Mouse (Mus musculus) v-Abl transformed pro-B cells (cell line): ENCODE results near the gene Olfr535.
"Not testable (repeated sequence)": the region's sequence is repeated elsewhere in the genome, so short reads cannot be mapped to it uniquely, and the experiment has no call there.

Experiments used
- in situ Hi-C, 2 experiments: fragments of 400-800 bp; cut with MboI; formaldehyde crosslinking; loops; one replicate each; pipeline ENCODE4 v1.15.1; 2025; ENCODE audit not compliant: unreplicated experiment in 2 of 2

The Olfr535 gene

DNA sequence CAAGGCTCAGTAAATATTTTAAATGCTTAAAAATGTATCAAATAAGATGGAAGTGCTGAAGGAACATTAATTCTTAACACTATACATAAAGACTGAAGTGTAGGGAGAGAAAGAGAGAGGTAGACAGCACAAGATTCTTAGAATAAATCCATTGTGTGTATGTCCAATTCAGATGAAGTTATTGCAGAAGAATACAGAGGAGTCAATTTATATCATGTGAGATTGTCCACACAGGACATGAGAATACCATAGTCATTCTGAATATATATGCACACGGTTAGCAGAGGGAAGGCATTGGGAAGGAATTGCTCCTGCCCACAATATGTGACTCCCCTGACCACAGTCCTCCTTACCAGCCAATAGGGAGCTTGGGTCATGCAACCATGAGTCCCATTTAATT is at the start of gene Olfr535:
TSS of gene Olfr535 (plus strand) at position 301 of the 400 bp plus-strand sequence.
- in situ Hi-C loops = no loop called here

DNA sequence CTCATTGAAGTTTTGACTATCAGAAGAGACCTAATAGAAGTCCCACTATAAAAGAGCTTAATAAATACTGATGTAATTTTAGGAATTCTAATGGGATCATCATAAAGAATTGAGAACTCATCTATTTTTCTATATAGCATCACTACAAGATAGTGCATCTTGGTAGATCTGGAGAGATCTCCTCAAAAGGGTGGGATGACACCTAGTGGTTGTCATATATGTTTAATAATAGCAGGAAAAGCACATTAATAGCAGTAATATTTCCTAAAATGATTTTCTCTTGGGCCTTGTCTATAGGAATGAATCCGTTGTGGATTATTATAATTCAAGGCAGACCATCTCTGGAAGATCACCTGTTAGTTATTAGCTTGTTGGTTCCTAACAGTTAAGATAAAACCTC is 40.9 kb upstream of the Olfr535 start:
- in situ Hi-C loops = no loop called here

DNA sequence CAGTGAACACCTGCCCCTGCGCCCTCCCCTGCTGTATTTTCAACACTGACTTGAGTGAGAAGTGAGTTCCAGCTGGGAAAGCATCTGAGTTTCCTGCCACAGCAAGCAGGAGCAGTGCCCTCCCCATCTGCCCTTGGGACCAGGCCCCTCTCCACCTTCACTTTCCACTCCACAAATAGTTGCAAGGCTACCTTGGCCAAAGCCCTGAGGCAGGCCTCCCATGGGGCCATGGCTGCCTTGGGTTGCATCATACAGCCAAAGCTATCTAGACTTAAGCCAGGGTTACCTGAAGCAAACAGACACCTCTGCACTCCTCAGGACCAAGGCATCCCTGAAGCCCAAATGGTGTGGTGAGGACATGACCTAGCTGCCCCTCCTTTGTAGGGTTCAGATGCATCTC is 20.9 kb upstream of the Olfr535 start, which contains the start of gene Olfr533:
TSS of gene Olfr533 (plus strand) at position 301 of the 400 bp plus-strand sequence.
- in situ Hi-C loops = not testable (repeated sequence)

DNA sequence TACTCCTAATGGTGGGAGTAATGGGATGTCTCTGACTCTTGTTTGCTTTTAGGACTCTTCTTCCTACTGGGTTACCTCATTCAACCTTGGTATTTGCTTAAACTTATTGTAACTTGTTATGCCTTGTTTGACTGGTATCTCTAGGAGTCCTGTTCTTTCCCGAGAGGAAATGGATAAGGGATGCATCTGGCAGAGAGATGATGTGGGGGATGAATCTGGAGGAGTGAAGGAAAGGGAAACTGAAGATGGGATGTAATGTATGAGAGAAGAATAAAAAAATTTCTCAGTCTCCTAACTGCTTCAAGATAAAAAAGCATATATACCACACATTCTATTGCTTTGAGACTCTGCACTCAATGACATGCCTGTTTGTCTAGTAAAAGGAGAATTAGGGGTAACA is 6.1 kb upstream of the Olfr535 start:
- in situ Hi-C loops = no loop called here

DNA sequence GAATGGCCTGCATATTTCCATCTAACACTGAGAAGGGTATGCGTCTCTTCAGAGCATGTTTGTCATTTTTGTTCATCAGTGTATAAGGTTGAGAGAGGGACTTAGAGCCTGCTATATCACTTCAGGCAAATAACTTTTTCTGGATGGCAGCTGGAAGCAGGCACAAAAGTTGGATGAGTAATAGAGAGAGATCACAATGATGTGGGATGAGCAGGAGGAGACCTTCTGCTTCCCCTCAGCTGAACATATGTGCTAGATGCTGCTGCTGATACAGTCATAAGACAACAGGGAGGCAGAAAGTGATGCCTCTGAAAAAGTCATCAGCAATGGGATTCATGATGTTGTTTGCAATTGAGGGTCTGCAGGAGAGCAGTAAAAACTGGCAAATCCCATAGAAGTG is 5.3 kb upstream of the Olfr535 start:
- in situ Hi-C loops = no loop called here

DNA sequence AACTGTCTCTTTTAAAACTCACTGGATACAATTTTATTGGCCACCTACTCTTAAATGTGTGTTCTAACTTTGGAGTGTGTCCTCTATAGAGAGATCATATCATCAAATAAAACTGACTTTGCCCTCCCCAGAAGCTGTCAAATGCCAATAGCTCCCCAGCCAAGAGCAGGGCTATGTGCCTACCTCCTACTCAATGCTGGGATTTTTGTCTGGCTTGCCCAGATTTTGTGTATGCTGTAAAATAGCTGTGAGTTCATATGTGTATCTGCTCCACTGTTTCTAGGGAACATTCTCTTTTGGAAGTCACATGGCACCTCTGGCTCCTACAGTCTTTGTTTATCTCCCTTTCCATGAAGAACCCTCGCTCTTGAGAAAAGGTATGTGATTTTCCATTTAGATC is 5.0 kb downstream of the Olfr535 start:
- in situ Hi-C loops = no loop called here

DNA sequence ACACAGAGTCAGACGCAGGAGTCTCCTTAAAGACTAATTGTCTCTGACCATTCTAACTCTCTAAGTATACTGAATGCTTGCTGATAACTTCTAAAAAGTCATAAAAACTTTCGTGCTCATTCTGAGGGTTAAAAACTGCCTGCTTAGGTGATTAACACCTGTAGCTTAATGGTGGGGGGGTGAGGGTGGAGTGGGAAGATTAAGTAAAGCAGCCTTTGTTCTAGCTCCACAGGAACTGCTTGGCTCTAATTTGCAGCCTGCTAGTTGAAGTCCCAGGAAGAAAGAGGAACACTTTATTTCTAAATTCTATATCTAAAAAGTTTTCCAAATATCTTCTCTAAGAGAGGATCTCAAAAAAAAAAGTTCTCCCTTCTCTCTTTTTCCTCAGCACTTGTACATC is 10.2 kb downstream of the Olfr535 start:
- in situ Hi-C loops = no loop called here

DNA sequence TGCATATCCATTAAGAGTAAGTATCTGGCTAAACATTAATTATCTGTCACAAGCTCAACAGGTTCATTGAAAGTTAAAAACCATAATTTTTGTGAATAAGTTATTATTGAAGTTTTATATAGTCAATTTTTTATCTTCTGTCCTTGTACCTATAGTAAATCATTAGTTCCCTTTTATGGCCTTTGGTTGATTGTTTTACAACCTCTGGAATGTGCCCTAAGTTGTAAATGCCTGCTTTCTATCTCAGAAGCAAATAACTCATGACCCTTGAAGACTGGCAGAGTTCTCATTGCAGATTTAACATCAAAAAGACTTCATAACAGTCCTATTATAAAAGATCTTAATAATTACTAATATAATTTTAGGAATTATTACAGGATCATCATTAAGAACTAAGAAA is 10.7 kb downstream of the Olfr535 start:
- in situ Hi-C loops = no loop called here

DNA sequence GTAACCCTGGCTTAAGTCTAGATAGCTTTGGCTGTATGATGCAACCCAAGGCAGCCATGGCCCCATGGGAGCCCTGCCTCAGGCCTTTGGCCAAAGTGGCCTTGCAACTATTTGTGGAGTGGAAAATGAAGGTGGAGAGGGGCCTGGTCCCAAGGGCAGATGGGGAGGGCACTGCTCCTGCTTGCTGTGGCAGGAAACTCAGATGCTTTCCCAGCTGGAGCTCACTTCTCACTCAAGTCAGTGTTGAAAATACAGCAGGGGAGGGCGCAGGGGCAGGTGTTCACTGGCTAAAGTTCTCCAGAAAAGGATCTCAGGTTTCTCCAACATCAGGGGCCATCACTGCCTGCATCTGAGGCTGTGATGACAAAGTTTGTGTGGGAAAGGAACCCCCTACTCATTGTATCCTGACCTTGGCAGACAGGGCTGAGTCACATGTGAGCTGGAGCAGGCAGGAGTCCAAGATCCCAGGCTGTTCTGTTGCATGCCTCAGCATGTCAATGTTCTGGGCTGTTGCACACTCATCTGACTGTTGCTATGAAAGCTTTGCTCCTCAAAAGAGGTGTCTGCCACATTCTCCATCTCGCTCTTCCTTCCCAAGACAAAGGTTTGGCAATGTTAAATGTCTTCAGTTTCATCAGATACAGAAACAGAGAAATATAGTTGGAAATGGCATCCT is 23.5 kb downstream of the Olfr535 start, which contains the start of gene Olfr536:
TSS of gene Olfr536 (minus strand) at position 51 of the 676 bp plus-strand sequence.
- in situ Hi-C loops = not testable (repeated sequence)

DNA sequence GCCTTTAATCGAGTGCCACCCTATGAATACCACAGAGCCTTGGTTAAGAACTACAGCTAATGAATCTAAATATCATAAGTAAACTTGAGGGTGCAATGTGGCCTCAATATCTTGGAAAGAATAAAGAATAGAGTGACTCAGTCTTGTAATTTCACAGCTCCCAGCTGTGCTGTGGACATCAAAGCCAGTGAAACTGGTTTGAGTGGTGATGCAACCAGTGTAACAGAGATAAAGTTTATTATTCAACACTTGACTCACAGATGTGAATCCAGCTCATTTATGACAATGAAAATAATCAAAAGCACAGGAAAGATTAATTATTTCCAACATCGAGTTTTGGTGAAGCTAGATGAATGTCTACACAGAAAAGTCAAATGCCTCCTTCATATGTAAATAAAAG is 55.7 kb downstream of the Olfr535 start:
- in situ Hi-C loops = no loop called here
